Mouse (Mus musculus) monocyte, adult 2 months (primary cell): ENCODE data around the gene Plagl2.

ENCODE experiments used
- DNase-seq, 2 experiments: peaks; one replicate each; pipeline ENCODE4 v3.0.0; 2022; ENCODE audit warnings: low spot score in 2 of 2, low read depth in 1 of 2

Gene Plagl2

DNA sequence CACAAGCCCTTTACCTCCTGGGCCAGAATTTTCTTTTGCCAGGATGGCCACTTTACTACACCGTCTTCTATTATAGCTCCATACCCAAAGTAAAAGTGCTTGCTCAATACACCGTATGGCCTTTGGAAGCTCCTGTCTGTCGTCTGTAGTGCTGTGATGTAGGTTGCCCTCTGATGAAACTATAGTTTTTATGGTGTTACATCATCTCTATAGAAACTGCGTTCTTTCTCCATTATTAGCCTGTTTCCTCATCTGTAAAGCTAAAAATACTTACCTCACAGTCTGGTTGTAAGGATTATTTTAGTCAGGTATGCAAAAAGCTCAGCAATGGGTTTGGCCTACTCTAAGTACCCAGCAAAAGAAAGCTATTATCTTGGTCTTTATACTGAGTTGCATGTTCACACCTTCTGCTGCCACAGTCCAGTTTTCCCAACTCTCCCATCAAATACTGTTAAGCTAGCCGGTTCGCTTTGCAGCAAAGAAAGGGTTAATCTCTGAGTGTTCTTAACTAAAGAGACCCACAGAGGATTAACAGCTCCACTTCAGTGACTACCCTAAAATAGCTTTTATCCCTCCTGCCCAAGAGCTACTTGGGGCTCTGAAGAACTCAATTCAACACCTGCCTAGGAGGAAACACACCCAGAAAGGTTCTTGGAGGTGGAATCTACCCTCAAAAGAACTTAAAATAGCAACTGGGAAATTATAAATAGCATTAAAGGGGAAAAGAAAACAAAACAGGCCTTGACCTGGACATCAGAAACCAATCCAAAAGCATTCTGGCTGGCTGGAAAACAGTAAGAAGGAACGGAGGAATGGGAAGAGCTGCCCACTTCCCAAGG, 2.0 kb downstream of the Plagl2 start:
- no peak for DNase-seq

DNA sequence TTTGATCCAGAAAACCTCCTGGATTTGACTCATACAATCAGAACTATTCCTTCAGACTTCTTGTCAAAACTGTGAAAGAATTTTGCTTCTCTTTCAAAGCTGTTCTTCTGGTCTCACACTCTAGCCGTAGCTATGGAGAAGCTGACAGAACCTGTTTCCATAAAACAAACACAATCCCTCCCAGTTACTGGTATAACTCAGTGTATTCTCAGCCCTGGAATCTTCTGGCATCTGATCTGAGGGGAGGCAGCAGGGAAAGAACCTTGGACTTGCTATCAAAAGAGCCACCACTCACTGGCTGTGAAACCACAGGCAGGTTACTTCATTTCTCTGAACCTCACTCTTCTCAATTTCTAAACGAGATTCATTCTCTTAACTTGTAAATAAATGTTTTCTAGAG, 2.8 kb downstream of the Plagl2 start:
- DNase-seq = no peak

DNA sequence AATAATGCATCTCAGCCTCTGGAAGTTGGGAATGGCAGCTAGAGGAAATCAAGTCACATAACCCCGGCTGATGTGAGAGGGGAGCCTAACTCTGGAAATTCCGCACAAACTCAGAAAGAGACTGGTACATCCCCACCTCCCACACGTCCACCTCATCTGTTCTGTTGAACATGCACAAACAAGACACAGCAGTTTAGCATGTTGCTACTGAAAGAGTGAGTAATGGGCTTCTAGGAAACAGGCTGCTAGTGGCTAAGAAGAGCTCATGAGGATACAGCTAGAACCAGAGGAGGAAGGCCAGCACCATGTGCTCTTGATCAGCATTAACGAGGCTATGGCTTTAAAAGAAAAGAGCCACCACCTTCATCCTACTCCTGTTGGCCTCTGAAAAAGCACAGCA, 3.3 kb downstream of the Plagl2 start:
- no peak for DNase-seq

DNA sequence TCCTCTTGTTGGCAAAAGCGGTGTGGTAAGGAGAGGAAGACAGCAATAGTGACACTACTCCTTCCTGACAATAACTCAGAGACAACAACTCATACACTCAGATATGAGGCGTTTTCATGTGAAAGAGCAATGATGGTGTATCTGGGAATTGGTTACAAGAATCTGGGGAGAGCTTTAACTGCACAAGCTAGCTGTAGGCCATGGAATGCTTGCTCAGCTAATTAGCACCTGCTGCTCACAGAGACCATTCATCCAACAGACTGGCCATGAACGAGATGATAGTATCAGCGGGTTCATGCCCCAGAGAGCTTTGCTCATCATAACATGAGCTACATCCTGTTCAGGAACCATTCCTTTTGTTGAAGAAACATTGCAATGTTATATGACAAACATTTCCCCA, 4.0 kb downstream of the Plagl2 start:
- no peak for DNase-seq

DNA sequence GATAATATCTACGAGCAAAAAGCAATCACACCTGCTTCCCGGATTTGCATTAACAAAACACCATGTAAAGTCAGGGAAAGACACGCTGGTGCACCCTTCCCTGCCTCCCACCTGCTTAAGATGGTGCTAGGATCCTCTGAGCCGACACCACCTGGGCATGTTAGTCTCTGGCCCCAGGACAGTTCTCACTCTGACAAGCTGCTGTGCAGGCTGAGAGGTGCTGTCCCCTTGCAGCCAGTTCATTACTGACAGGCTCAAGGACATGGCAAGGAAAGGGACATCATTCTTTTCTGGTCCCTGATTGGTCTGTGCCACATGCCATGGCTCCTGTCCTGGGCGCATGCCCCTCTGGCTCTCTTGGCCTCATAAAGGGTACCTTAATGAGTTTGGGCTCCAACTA, 12.7 kb downstream of the Plagl2 start:
- DNase-seq = no peak

DNA sequence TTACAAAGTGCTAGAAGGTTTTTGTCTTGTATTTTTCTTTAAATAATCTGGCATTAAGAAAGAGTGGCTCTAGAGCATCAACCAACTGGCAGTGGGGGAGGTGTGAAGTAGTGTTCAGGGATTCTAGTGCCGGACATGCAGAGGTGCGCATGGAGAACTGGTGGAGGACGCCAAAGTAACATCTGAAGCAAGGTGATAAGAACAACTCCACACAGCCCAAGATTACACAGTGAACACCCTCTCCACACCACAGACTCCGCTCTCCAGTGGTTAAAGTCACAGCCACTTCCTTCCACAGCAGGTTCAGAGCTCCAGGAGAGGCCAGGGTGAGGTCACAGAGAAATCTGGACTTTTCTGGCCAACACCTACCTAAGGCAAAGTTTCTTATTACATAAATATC, 13.3 kb downstream of the Plagl2 start:
- no peak for DNase-seq

DNA sequence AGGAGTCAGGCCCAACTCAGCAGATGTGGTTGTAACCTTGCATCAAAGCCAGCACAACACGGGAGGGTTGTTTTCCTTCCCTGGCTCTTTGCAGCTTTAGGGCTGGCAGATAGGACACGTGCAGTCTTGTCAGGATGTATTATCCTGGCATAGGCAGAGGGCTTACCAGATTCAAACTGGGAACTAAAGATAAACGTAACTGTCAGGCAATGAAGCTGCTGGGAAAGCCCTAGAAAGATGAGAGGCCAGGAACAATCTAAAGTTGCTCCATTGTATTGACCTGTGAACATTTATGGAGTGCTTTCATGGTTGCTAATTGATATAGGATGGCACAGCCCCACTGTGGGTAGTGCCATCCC, 15.7 kb downstream of the Plagl2 start:
- no peak for DNase-seq

DNA sequence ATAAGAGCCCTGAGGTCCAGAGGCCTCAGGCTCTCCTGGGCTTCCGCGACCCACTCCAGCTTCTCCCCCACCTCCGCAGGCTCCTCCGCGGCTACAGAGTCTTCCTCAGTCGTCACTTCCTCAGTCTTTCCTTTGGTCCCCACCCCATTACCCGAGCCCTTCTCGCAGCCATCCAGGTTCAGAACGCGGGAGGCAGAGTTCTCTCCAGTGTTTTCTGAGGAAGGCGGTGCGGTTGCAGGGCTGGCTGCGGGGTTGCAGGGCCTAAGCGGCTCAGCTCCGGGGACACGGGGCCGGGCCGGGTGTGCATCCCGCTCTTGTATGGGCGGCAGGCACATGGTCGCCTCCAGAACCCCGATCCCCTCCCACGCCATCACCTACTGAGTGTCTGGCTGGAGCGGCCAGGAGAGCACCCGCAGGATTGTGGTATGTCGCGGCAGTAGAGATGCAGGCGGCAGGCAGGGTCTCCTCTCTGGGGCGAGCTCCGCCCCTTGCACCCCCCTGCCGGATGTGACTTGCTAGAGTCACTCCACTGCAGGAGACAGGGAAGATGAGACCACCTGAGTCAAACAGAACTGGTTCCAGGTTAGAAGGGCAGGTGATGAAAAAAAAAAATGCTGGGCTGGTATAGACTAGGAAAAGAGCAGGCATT, 16.2 kb downstream of the Plagl2 start, which contains the start of gene Tspyl3:
Gene Tspyl3 (minus strand): TSS at position 496 of the 649 bp plus-strand sequence.
- DNase-seq = no peak

DNA sequence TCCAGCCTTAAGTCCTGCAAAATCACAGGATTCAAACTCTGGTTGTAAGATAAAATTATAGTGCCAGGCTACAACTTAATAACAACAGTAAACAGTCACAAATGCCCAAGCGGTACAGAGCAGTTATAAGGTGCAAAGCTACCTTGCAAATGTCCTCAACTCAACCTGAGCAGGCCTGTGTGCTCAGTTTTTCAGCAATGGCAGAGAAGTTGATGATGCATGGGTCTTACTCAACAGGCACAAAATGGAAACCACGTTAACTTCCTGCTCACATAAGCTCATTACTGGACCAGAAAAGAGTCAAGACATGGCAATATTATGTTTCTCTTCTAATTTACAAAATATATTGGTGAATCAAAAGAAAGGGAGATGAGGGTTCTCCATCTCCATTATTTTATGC, 18.7 kb downstream of the Plagl2 start:
- no peak for DNase-seq

DNA sequence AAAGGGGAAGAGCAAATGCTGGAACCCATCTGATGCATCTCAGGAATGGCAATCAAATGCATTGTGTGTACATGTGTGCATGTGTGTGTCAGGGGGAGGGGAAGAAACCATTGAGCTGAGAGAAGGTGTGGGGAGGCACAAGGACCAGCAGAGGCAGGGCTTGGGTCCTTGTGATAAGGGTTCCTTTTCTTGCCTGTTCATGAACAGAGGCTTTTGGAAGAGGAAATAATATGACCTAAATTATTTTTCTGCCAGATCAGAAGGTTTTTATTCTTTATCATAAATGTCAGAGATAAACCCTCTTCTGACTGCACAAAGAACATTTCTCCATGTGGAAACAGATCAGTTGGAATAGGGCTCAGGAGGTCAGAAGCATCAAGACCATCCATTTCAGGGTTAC, 19.1 kb downstream of the Plagl2 start:
- DNase-seq = no peak

DNA sequence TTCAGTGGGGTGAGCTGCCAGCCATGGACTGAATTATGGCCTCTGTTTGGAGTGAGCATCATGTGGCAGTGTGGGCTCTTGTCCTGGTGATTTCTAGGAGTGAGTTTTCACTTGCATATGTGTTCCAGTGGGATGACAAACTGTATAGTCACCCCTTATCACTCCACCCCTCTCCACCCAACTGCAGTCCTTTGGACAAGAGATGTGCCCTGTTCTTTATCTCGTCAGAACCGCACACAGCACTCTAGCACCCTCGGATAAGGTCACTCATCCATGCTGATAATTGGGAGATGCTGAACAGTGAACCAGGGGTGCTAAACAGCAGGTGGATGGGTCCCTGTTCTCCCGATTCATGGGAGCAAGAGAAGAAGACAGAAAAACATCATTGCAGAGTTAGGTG, 19.6 kb downstream of the Plagl2 start:
- no peak for DNase-seq

DNA sequence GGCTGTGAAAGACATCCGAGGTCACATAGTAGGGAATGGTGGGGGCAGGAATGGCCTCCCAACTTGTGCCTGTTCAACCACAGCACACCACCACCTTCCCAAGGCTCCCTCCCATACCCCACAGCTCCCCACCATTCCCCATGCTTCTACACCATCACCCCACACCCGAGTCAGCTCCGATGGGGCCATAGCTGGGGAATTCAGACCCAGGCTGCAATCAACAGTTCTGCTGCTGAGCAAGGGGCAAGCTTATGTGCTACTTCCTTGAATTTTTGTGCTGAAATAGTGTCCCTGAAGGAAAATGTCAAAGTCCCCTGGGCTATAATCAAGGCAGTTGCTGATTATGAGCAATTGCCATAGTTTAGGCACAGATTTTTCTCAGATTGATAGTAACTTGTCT, 22.7 kb downstream of the Plagl2 start:
- DNase-seq = no peak

DNA sequence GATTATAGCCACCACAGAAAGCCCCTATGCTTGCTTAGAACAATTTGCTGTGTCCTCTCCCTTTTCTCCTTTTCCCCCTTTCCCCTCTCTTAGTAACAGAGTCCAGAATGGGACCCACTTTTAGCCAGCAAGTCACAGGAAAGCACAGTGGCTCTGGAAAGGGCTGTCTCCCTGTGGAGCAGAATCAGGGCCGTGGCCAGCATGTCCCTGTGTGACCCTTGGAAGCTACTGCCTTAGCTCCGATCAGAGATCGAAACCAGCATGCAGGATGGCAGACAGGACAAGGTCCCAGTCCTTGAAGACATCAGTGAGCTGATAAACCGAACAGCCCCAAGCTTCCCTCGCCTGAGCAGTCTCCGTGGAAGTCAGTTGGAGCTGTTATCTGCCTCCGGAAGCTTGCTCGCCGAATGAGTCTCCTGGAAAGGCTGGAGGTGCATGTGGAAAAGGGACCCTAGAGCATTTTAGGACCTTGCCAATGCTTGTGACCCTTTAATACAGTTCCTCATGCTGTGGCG, 23.3 kb downstream of the Plagl2 start:
- DNase-seq = no peak

DNA sequence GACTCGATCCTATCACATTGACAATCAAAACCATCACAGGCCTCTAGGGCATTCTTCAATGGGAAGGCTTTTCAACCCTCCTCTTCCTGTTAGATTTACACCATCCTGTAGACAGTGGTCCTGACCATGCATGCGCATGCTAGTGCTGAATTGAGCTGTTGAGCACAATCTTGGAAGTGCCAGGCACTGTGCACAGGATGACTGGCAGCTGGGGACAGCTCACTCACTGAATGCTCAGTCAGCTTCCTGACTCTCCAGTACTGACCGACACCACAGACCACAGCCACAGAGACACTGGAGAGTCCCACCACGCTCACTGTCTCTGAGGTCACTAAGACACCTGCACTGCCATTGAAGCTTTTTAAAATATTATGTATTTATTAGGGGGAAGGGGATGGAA, 25.8 kb downstream of the Plagl2 start:
- DNase-seq = no peak

DNA sequence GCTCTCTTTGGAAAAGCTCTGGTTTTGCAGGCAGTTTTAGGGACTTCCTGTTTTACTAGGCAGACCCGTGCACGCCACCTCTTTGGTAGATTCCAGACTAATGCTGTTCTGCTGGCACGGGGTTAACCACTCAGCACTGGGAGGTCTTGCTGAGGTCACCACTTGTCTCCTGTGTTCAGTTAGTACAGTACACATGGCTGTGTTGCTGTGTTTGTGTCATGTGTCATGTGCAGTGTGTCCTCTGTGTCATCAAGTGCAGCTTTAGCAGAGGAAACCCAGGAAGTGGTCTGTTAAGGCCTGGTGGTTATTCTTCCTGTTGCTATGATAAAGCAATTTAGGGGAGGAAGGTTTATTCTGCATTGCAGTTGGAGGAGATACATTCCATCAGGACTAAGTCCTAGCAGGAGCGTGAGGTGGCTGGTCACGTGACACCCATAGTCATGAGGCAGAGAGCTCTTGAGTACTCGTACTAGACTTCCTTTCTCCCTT, 26.4 kb downstream of the Plagl2 start:
- peak; percentile 67 to 72 for DNase-seq

DNA sequence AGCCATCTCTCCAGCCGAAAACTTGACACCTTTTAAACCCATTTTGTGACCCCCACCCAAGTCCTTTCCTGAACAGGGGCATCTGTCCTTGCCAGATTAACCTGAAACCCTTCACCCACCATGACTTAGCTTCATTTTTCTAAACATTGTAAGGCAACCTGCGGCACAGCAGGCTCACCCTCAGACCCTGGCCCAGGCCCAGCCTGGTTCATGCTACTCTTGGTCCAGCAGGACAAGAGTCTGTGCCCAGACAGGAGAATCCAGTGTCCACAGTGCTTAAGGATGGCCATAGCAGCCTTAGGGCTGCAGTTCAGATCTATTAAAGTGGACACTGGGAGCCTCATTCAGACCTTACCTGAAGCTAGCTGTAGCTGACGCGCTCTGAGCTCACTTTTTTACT, 27.9 kb downstream of the Plagl2 start:
- no peak for DNase-seq

DNA sequence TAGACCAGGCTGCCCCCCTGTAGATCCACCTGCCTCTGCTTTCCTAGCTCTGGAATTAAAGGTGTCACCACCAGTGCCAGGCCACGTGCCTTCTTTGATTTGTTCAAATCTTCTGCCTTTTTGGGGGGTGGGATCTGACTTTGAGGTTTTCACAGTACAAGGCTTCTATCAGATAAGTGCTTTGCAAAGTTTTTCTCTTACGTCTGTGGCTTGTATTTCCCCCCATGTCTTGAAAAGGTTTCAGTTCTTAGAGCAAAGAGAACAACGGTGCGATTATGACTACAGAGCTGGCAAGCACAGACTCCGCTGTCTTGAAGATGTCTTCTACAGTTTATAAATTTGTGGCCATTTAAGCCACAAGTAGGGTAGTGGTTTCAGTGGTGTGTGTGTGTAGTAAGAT, 29.8 kb downstream of the Plagl2 start:
- DNase-seq = no peak

DNA sequence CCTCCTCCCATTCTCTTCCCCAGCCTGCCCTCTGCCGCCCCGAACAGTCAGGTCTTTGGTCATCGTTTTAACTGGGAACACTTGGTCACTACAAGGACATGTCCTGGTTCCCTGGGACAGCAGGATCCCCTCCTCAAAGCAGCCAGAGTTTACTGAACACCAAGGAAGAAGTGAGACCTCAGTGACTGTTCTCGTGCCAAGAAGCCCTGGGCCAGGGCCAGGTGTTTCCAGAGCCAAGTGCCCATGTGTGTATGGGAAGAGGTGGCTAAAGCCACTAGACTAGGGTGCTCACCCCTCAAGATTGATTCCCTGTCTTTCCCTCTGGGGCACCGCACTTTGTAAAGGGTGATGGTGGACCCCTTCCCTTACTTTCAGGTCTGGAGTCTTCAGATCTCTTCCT, 31.9 kb downstream of the Plagl2 start:
- DNase-seq = no peak

DNA sequence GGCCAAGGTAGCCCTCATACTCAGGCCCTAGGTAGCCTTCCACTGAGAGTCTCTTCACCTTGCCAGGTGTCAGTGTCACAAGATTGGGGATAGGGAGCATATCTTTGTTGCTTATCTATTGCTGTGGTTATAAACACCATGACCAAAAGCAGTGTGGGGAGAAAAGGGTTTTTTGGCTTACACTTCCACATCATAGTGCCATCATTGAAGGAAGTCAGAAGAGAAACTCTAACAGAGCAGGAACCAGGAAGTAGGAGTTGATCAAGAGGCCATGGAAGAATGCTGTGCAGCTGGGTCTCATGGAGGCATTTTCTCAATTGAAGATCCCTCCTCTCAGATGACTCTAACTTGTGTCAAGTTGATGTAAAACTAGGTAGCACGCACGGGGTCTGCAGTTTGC, 33.1 kb downstream of the Plagl2 start:
- no peak for DNase-seq

DNA sequence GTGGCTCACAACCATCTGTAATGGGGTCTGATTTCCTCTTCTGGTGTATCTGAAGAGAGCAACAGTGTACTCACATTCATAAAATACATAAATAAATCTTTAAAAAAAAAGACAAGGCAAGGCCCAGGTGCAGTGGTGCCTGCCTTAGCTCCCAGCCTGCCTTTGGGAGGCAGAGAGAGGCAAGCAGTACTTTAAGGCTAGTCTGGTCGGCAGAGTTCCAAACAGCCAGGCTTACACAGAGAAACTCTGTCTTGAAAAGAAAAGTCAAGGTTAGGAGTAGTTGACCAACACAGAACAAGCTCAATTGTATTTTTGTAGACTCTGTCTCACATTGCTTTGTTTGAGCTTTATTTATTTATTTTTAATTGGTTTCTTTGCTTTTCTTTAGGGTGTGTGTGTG, 38.5 kb downstream of the Plagl2 start:
- no peak for DNase-seq

DNA sequence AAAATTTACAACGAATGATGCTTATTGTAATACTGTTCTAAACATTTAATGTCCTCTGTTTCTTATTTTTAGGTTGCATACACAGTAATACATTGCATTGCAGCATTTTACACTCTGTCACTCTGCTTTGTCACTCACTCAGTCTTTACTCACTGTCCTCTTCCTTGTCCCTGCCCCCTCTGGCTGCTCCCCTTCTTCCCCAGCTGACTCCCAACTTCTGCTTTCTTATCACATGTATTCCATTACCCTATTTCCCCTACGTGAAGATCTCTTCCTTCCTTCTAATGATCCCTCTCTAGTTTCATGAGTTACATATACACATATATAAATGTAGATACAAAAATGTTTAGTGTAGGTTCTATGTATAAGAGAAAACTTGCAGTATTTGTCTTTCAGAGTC, 42.1 kb downstream of the Plagl2 start:
- DNase-seq = no peak

DNA sequence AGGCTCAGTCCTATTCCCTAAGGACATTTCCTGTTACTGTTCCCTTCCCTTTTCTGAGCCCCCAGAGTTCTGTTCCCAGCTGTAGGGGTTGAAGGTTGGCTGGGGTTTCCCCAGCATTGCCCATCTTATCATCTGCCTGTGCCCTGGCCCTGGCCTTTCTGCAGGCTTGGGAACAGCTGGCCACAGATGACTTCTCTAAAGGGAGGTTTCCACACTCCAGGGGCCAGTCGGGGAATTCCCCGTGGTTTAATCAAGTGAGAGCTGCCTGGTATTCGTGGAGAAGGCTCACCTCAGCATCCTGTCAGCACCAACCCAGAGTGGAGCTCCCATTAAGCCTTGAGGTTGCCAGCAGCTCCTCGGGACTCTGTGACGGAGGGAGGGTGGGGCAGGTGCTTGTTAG, 42.7 kb downstream of the Plagl2 start:
- DNase-seq = peak in 1 of 2 experiments; percentile 51

DNA sequence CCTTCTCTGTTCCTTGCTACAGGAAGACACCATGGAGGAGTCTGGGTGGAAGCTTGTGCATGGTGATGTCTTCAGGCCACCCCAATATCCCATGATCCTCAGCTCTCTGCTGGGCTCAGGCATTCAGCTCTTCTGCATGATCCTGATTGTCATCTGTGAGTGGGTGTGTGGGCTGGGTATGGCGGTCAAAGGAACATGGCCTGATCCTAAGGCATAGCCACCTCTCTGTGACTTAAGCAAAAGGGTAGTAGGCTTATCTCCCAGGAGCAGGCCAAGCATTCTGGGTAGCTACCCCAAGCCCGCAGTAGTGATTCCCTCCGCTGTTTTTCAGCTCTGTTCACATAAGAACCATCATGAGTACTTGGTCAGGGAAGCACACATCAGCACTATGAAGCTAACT, 47.0 kb downstream of the Plagl2 start:
- no peak for DNase-seq
